Mouse (Mus musculus): ENCODE measurements around the gene Tmem41b.
"Not testable (repeated sequence)": the region's sequence is repeated elsewhere in the genome, so short reads cannot be mapped to it uniquely, and the experiment has no call there.

Tmem41b gene

GRCm38 (mm10) chr7:109986775-109987174 lies at the start of gene Tmem41b:
Gene Tmem41b, minus strand, starts transcription at chr7:109986929.
- DNase-seq (ENCODE audit: low spot score) = not testable (repeated sequence)

GRCm38 (mm10) chr7:110030342-110030741 lies 43.6 kb upstream of the Tmem41b start:
- DNase-seq (ENCODE audit: low spot score) = no peak

- no peak for DNase-seq (ENCODE audit: low spot score)
These were observed 42.1 kb upstream of the Tmem41b start for GRCm38 (mm10) chr7:110028826-110029225.

GRCm38 (mm10) chr7:110026594-110026993 lies 39.9 kb upstream of the Tmem41b start:
- no peak for DNase-seq (ENCODE audit: low spot score)

GRCm38 (mm10) chr7:110023553-110023952 lies 36.8 kb upstream of the Tmem41b start:
- DNase-seq (ENCODE audit: low spot score) = no peak

GRCm38 (mm10) chr7:110018631-110019482 lies 32.1 kb upstream of the Tmem41b start:
- DNase-seq (ENCODE audit: low spot score) = peak; percentile 19

GRCm38 (mm10) chr7:110018117-110018630 lies 31.4 kb upstream of the Tmem41b start, which contains the start of gene Ipo7:
Gene Ipo7, plus strand, starts transcription at chr7:110018274.
- peak; percentile 88 for DNase-seq (ENCODE audit: low spot score)

- DNase-seq (ENCODE audit: low spot score) = no peak
These were observed 27.5 kb upstream of the Tmem41b start for GRCm38 (mm10) chr7:110014272-110014671.

GRCm38 (mm10) chr7:110011417-110011816 lies 24.7 kb upstream of the Tmem41b start:
- no peak for DNase-seq (ENCODE audit: low spot score)

- no peak for DNase-seq (ENCODE audit: low spot score)
These were observed 22.4 kb upstream of the Tmem41b start for GRCm38 (mm10) chr7:110009084-110009483.

GRCm38 (mm10) chr7:110008513-110008912 lies 21.8 kb upstream of the Tmem41b start:
- DNase-seq (ENCODE audit: low spot score) = no peak

- DNase-seq (ENCODE audit: low spot score) = no peak
These were observed 19.9 kb upstream of the Tmem41b start for GRCm38 (mm10) chr7:110006471-110007195.

GRCm38 (mm10) chr7:110005976-110006375 lies 19.2 kb upstream of the Tmem41b start:
- no peak for DNase-seq (ENCODE audit: low spot score)

- peak; percentile 25 for DNase-seq (ENCODE audit: low spot score)
These were observed 16.2 kb upstream of the Tmem41b start for GRCm38 (mm10) chr7:110002968-110003367.

- DNase-seq (ENCODE audit: low spot score) = no peak
These were observed 15.4 kb upstream of the Tmem41b start for GRCm38 (mm10) chr7:110002092-110002491.

GRCm38 (mm10) chr7:109998388-109998787 lies 11.7 kb upstream of the Tmem41b start:
- peak; percentile 11 for DNase-seq (ENCODE audit: low spot score)

GRCm38 (mm10) chr7:109993157-109993959 lies 6.6 kb upstream of the Tmem41b start:
- DNase-seq (ENCODE audit: low spot score) = peak; percentile 8

- no peak for DNase-seq (ENCODE audit: low spot score)
These were observed 4.6 kb upstream of the Tmem41b start for GRCm38 (mm10) chr7:109991286-109991685.

- DNase-seq (ENCODE audit: low spot score) = peak; percentile 98
These were observed 528 bp downstream of the Tmem41b start for GRCm38 (mm10) chr7:109986133-109986669.

GRCm38 (mm10) chr7:109985661-109986132 lies 1.0 kb downstream of the Tmem41b start:
- peak; percentile 10 for DNase-seq (ENCODE audit: low spot score)

- DNase-seq (ENCODE audit: low spot score) = not testable (repeated sequence)
These were observed 2.1 kb downstream of the Tmem41b start for GRCm38 (mm10) chr7:109984608-109985007.

All from ovary, adult 18-20 months (tissue).